Mouse (Mus musculus): Measurements from ENCODE around the gene Cd46.

The Cd46 gene

DNA sequence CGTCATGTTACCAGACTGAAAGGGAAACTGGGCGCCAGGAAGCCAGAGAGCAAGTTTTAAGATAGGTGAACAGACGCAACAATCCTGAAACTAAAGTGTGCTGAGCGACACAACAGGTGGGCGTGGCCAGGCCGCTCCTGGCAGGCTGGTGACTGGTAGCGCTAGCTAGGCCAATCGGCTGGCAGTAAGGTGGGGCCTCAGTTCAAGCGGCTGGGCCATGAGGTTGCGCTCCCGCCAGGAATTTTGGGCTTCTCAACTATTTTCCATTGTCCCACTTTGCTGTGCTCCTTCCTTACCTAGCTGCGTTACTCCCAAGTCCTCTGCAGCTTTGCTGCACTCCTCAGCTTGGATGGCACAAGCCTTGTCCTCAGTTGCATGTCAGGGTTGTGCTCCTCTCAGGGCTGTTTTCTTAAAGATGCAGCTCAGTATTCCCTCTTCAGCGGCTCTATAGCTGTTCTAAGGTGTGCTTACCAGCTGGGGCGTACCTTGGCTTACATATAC, at the start of gene Cd46:
TSS of gene Cd46 (minus strand) at position 30 of the 501 bp plus-strand sequence.
- no peak for DNase-seq (ENCODE audit: low spot score)

DNA sequence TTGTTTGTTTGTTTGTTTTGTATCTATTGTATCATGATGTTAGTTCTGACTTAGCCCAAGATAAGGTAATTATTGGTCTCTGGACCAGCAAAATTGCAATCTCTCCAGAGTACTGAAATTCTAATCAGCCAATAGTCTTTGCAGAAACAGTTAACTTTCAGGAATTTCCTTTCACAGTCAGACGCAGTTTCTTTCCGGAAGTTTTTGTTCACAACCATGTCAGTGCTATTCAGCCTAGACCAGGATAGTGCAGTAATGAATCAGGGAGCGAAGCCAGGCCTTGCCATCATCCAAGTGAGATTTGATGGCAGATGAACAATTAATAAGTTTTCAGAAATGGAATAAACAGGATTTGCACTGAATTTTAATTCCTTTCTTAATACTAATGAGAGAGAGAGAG, 40.0 kb upstream of the Cd46 start:
- DNase-seq (ENCODE audit: low spot score): no peak

- peak; percentile 7 for DNase-seq (ENCODE audit: low spot score)
Observed at GRCm38 (mm10) chr1:195131675-195132015, 39.6 kb upstream of the Cd46 start.

GRCm38 (mm10) chr1:195130953-195131674, 39.1 kb upstream of the Cd46 start, which contains the start of gene Cr1l:
Gene Cr1l (minus strand): TSS chr1:195131586.
- peak; percentile 88 for DNase-seq (ENCODE audit: low spot score)

- no peak for DNase-seq (ENCODE audit: low spot score)
Observed at GRCm38 (mm10) chr1:195130479-195130878, 38.4 kb upstream of the Cd46 start.

GRCm38 (mm10) chr1:195129867-195130266, 37.8 kb upstream of the Cd46 start:
- DNase-seq (ENCODE audit: low spot score): no peak

DNA sequence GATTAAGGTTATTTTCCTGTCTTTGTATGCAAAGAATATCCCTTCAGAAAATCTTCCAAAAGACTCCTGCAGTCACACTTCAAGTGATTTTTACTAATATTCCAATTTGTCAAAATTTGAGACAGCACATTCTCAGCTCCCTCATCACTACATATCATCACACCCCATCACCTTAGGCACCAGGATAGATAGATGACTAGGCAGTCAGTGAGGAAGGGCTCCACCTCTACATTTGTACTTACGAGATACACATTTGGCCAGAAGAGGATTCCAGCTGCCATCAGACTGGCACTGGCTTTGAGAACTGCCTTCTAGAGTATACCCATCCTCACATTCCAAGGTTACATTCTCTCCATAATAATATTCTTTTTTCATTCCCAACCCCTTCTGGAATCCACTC, 22.4 kb upstream of the Cd46 start:
- DNase-seq (ENCODE audit: low spot score): no peak

DNA sequence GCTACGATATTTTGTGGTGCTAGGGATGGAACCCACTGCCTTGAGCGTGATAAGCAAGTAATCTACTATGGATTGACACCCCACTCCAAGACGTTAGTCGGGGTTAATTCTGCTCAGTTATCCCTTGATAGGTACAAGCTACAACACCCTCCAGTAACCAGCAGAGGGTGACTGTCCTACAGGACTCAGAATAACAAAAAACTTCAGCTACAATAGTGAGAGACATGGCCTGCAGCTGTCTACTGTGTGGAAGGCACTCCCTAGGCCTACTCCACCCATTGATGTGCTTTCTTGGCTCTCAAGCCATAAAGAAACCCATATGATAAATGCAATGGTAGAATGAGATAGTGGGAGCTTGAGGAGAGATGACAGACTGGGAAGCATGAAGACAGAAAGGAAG, 21.6 kb upstream of the Cd46 start:
- no peak for DNase-seq (ENCODE audit: low spot score)

- DNase-seq (ENCODE audit: low spot score): no peak
Observed at GRCm38 (mm10) chr1:195100693-195101092, 8.6 kb upstream of the Cd46 start.

- no peak for DNase-seq (ENCODE audit: low spot score)
Observed at GRCm38 (mm10) chr1:195098004-195098403, 6.0 kb upstream of the Cd46 start.

GRCm38 (mm10) chr1:195091699-195092219, 290 bp downstream of the Cd46 start:
- no peak for DNase-seq (ENCODE audit: low spot score)

- DNase-seq (ENCODE audit: low spot score): no peak
Observed at GRCm38 (mm10) chr1:195082142-195082541, 9.9 kb downstream of the Cd46 start.

GRCm38 (mm10) chr1:195040437-195040836, 51.6 kb downstream of the Cd46 start:
- DNase-seq (ENCODE audit: low spot score): no peak

DNA sequence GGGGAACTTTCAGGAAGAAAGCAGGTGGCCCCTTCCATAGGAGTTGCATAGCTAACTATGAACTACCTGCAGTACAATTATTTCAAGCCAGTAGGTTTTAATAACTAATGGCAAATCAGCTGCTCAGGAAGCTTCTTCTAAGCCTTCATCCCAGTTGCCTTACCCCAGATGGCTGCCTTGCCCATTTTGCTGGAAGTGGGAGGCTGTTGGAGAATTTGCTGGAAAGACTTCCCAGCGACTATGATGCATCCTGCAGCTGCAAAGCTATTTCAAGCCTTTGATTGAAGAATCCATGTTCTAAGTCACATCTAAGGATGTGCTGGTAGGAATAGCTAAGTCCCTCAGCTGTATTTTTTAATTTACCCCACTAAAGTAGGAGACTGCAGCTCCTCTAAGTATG, 53.7 kb downstream of the Cd46 start:
- no peak for DNase-seq (ENCODE audit: low spot score)

DNA sequence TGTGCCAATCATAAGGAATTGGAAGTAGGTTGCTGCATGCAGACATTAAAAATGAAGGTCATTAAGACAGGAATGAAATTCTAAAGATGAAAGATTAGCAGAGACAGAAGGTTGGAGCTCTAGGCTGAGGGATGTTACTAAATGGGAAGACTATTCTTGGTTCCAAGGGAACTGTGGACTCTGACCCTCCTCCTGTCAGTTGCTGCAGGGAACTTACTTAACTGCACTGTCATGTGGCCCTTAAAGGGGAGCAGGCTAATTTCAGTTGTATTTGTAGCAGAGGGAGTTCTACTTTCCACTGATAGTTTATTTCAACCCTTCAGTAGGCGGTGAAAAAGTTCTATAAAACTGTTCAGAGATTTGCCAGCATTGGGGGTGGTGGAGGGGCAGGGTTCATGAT, 54.1 kb downstream of the Cd46 start:
- DNase-seq (ENCODE audit: low spot score): no peak

GRCm38 (mm10) chr1:195037483-195037882, 54.6 kb downstream of the Cd46 start:
- DNase-seq (ENCODE audit: low spot score): no peak

GRCm38 (mm10) chr1:195033941-195034340, 58.1 kb downstream of the Cd46 start:
- no peak for DNase-seq (ENCODE audit: low spot score)

GRCm38 (mm10) chr1:195032738-195033137, 59.3 kb downstream of the Cd46 start:
- no peak for DNase-seq (ENCODE audit: low spot score)

GRCm38 (mm10) chr1:195031786-195032185, 60.3 kb downstream of the Cd46 start:
- no peak for DNase-seq (ENCODE audit: low spot score)

DNA sequence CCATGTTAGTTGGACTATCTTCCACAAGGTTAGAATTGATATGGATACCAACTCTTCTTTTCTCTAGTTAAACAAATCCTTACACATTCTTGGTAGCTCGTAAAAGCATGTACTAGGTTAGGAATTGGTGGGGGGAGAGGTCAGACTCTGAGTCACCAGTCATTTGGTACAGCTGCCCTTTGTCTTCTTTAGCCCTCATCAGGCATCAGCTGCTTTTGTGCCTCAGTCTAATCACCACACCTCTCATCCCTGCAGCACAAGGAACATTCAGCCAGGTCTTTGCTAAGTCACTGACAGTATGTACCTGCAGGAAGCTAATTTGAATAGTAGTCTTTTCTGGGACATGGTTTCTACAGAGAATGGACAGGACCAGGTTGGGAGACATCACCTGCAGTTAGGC, 64.5 kb downstream of the Cd46 start:
- no peak for DNase-seq (ENCODE audit: low spot score)

GRCm38 (mm10) chr1:195023848-195024247, 68.2 kb downstream of the Cd46 start:
- no peak for DNase-seq (ENCODE audit: low spot score)

DNA sequence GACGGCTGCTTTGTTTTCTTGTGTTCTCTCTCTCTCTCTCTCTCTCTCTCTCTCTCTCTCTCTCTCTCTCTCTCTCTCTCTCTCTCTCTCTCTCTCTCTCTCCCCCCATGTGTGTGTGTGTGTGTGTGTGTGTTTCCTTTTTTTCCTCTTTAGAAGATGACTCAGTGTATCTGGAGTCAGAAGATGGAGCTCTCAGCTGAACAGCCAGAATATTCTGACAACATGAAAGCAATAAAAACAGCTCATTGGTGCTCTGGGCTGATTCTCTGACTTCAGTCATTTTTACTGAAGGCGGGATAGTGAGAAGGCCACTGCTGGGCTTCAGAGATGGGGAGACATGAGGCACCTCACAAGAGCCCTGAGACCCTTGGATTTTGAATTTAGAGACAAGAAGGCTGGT, 70.2 kb downstream of the Cd46 start:
- DNase-seq (ENCODE audit: low spot score): no peak

DNA sequence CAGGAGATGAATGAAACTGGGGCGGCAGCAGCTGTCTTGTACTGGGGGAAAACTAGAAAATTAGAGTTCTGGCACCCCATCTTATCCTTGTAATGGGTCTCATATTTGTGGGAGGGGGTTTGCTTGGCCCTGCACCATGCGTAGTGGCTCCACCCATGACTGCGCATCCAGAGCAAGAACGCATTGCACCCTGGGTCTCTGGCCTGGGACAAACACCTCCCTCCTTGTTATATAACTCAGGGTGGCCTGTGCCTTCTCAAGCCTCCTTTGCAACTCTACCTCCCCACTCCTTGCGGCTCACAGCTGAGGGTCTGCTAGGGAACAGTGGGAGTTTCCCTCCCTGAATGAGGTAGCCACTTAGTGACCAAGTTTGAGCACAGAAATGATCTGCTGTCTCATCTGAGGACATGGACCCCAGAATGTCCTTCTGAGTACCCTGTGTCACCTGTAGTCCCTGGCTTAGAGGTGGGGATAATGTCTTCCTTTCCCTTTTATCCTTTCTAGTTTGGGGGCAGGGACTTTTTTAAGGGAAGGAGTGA, 72.9 kb downstream of the Cd46 start:
- DNase-seq (ENCODE audit: low spot score): no peak
